Mouse (Mus musculus) left cerebral cortex, postnatal 10 days (tissue): ENCODE data around the gene Fiz1. TPM values are rescaled to one million over a fixed set of nuclear protein-coding genes. Genes with fewer than 3 reads are reported as not detected.
A peak's percentile ranks its signal among the peaks of the same experiment; 100 is the strongest.
"Not testable (repeated sequence)": the region's sequence is repeated elsewhere in the genome, so short reads cannot be mapped to it uniquely, and the experiment has no call there.

Experiments used
- DNase-seq, 2 experiments: peaks; one replicate each; pipeline ENCODE4 v3.0.0; 2021 to 2022; ENCODE audit warnings: low spot score in 2 of 2, mixed read lengths in 1 of 2; ENCODE audit errors: extremely low spot score in 1 of 2
- intact Hi-C: fragments of 180-260 bp; cut with DNase I; formaldehyde crosslinking; loops from one replicate; pipeline ENCODE4 v1.15.1; 2025
- total RNA-seq, 2 experiments: library from RNA; stranded (reverse); gene quantifications; 2 replicates each; pipeline ENCODE4 v1.2.3; 2021

Fiz1 gene
- total RNA-seq, 2 experiments from 2014 or later: 22.0 to 23.7 TPM

DNA sequence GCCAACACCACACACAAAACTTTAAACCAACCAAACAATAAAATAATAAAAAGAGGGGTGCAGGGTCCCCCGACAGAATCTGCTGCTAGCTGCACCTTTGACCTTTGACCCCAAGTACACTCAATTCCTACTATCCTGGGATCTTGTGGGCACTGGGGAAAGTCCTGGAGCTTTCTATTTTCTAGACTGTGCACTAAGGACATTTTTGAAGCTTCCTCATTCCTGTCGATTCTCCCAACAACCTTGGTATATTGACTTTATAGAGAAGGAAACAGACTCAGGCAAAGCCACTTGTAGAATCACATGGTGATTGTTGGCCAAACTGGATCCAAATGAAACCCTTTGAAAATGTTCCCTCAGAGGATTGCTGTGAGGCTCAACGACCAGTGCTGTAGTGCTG is 1.6 kb upstream of the Fiz1 start:
- intact Hi-C loops: no loop called here

DNA sequence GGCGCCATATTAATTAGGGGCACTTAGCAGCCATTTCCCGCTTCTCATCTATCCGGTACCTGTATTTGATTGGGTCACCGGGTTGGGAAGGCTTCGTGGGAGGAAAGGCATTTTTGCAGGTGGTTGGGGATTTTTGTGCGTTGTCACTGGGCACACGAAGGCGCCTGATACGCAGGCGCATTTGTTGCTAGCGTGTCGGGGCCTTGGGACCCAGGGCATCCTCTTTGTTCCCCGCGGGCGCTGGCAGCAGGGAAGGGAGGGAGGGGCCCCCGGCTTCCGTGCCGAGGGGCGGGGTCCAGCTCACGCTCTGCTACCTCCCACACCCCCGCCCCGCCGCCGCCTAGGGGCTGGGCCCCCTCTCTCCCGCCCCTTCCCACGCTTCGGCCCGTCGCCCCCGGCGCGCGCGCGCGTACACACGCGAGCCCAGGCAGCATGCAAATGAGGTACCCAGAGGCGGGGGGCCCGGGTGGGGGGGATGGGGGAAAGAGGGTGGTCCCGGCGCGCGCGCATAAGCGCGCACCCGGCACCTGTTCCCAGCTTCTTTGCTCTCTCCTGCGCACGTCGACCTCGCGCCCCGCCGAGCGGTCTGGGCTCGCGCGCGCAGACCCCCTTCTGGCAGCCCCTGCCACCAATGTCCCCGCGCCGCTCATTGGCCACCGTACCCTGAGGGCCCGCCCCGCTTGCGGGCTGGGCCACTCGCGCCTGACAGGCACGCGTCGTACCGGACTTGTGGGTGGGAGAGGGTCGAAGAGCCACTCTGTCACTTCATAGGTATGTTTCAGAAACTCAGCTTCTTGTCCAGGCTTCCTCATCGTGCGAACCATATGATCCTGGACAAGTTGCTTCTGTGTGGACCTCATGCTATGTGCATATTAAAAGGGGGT is 863 bp upstream of the Fiz1 start, which contains the start of gene Gm44973:
TSS of gene Gm44973 (plus strand) at position 379 of the 884 bp plus-strand sequence.
- DNase-seq: peak; percentile 89 to 99
- intact Hi-C loops: no loop called here

More for the DNA sequence above, 1.6 kb upstream of the Fiz1 start:
- DNase-seq: no peak

DNA sequence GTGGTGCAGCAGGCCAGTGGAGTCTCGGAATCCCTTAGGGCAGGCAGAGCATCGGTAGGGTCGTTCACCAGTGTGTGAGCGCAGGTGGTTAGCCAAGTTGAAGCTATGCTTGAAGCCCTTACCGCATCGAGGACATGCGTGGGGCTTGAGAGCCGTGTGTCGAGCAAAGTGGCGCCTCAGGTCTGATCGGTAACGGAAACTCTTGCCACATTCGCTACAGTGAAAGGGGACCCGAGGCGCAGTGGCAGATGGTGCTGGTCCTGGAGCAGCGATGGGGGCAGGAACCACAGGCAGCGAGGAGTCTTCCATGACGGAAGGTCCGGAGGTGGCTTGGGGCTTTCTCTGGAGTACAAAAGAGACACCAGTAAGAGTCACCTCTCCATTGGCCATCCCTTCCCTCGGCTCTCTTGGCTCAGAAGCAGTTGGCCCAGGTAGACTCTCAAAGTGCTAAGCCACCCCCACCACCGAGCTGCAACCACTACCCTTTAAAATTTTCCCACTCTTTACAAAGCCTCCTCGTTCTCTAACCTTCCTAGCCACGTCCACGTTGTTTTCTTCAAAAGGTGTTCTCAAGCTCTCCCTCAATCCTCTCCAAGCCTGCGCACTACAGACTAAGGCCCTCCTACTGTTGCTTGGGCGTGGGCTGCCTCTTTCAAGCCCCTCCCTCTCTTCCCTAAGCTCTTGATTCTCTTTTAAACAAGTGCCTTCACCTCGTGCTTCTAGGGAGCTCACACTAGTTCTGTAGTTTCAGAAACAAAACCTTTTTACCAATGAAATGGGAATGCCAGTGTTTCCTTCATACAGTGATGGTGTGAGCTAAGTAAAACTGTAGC is 1.6 kb downstream of the Fiz1 start:
- peak in 1 of 2 experiments; percentile 33 for DNase-seq
- intact Hi-C loops: no loop called here

DNA sequence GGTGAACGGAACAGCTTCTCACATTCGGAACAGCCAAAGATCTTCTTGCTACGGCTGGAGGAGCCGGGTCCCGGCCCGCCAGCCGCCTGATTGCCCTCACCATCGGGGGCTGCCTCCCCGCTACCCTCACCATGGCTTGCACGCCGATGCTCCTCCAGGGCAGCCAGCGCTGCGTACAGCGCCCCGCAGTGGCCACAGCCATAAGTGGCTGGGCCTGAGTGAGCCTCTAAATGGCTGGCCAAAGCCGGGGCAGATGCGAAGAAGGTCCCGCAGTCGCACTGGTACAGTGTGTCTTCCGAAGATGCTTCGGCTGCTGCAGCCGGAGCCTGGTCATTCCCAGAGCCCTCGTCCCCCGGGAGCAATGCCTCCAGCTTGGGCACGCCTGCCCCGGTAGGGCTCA is 6.3 kb downstream of the Fiz1 start:
- no peak for DNase-seq
- intact Hi-C loops: no loop called here

DNA sequence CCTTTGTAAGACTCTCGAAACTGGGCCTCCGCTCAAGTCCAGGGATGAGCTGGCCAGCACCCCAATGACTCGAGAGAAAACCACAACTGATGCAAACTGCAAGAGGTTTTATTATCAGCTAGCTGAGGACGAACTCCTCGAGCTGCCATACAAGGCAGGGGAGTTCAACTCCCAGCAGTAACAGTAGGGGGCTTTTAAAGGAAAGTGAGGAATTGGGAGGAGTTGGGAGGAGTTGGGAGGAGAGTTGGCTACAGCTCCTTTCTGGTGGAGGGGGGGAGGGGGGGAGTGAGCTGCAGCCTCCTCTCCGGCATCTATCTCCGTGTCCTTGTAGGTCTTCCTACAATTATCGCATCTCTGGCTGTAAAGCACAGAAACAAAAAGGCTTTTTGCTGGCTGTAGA is 11.6 kb downstream of the Fiz1 start:
- intact Hi-C loops: not testable (repeated sequence)

DNA sequence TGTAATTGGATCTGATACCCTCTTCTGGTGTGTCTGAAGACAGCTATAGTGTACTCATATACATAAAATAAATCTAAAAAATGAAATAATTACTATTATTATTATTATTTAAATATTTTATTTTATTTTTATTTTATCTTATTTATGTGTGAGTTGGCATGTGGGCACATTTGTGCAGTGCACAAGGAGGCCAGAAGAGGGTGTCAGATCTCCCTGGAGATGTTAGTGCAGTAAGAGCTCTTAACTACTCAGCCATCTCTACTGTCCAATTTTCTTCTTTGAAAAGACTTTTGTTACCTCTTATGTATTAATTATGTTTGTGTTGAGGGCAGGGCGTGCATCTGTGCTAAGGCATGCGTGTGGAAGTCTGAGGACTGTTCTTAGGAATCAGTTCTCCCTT is 14.6 kb downstream of the Fiz1 start:
- intact Hi-C loops: no loop called here
- no peak for DNase-seq

More for the DNA sequence above, 11.6 kb downstream of the Fiz1 start:
- not testable (repeated sequence) for DNase-seq

DNA sequence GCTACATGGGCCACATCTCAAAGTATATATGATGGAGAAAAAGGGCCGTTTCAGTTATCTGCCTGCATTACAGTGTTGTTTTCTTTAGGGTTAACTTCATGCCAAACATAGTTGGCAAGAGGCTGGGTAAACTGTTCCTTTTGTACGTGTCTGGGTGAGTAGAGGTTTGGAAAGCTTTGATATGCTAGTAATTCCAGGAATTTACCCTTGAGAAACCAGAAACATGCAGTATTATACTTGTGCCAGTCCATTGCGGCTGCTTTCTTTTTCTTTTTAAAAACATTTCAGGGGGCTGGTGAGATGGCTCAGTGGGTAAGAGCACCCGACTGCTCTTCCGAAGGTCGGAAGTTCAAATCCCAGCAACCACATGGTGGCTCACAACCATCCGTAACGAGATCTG is 17.6 kb downstream of the Fiz1 start:
- intact Hi-C loops: no loop called here
- DNase-seq: no peak

DNA sequence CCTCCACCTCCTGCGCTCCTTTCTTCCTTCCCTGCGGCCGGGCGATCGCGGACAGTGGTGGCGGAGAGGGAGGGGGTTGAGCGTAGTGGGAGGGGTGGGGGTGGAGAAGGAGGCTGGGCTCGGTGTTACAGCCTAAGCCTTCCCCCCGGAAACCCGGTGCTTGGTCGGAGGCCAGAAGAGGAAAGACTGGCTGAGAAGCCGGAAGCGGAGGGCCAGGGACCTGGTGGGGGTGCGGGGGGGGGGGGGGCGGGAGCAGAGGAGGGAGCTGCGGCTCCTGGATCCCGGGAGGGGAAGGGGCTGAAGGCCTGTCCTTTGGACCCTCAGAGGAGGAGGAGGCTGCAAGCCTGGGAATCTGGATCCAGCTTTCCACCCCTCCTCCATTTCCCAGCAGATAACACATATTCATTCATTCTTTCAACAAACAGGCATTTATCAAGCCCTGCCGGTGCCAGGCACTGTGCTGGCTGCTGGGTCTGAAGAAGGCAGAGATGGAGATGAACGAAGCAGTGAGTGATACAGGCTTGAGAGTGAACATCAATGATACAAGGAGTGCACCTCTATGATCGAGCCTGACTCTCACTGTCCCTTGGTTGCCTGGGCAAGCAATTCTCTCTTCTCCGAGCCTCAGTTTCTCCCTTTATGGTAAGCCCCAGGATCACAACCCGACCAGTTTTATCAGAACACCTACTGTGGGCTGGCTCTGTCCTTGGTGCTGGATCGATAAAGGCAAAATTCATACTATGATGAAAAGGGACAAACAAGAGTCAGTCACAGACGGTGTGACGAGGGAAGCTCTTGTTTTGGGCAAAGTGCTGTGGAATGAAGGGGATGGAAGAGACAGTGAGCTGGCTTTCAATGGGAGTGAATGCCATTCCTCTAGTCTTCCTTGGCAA is 18.2 kb downstream of the Fiz1 start, which contains the start of gene Zfp579:
TSS of gene Zfp579 (minus strand) at position 156 of the 893 bp plus-strand sequence.
- intact Hi-C loops: no loop called here

DNA sequence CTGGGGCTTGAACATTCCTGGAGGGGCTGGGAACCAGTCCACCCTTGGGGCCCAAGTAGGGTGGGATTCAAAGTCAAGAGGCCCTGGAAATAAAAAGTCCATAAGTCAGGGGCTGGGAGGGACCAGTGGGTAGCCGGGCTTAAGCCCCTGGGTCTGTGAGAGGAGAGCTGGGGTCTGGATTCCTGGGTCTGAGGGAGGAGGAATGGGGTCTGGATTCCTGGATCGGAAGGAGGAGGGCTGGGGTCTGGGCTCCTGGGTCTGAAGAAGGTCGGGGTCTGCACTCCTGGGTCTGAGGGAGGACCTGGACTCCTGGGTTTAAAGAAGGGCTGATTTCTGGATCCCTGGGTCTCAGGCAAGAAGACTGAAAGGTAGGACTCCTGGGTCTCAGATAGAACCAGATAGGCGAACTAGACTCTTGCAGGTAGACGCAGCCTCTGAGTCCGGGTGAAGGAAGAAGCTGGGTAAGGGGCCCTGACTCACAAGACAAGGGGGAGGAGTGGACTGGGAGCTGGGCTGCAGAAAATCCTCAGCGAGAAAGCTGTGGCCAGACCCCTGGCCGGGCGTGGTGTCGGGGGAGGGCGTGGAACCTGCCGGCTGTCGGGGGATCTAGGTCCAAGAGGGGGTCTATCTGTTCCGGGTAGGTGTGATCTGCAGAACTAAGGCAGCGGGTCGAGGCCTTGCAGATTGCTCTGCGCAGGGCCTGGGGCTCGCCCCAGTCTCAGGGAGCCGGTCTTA is 19.1 kb downstream of the Fiz1 start:
- no peak for DNase-seq
- intact Hi-C loops: no loop called here

More for the DNA sequence above, 18.2 kb downstream of the Fiz1 start, which contains the start of gene Zfp579:
- DNase-seq: peak; percentile 93 to 96

DNA sequence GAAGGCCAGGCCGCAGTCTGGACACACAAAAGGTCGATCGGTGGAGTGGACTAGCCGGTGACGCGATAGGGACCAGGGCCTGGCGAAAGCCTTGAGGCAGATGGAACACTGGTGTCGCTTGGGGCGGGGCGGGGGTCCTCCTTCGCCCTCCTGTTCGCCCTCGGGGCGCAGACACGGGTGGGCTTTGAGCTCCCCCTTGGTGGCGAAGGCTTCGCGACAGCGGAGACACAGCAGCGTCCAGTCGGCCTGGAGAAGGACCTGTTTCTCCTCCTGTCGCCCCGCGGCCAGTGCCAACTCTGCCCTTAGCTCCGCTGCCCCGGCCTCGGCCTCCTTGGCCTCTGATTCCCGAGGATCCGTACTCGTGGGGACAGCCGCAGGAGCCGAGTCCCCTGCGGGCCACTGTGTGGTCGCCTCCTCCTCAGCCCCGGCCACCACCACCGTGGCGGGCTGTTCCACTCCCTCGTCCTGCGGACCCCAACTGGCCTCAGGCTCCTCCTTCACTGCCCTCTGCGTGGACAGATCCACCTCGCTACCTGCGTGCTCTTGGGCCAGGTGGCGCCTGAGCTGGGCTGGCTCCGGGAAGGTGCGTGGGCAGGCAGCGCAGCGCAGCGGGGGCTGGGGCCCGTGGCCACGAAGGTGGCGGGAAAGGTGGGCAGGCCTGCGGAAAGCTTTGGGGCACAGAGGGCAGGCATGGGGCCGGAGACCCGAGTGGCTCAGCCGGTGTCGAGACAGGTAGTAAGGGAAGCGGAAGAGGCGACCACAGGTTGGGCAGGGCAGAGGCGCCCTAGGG is 20.3 kb downstream of the Fiz1 start:
- intact Hi-C loops: no loop called here
- peak in 1 of 2 experiments; percentile 51 for DNase-seq

DNA sequence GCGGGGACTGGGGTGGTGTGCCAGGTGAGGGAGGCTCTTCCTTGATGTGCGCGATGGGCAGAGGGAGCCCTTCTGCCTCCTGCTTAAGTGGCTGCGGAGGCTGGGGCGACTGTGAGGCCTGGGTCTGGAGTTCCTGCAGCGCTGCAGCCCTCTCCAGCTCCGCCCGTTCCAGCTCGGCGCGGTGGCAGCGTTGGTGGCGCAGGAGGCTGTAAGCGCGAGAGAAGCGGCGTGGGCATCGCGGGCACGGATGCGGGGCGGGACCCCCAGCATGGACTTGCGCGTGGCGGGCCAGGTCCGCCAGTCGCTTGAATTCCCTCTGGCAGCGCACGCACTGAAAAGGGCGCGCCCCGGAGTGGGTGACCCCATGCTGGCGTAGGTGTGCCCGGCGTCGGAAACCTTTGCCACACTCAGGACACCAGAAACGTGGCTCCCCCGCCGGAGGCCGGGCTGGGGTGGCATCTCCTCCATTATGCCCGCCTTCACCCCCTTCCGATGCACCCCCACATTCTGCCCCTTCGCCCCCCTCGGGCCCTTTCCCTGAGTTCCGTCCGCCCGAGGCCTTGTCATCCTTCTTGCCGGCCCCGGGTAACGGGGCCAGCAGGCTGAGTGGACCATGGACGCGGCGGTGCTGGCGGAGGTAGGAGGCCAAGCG is 21.0 kb downstream of the Fiz1 start:
- intact Hi-C loops: no loop called here
- DNase-seq: no peak

DNA sequence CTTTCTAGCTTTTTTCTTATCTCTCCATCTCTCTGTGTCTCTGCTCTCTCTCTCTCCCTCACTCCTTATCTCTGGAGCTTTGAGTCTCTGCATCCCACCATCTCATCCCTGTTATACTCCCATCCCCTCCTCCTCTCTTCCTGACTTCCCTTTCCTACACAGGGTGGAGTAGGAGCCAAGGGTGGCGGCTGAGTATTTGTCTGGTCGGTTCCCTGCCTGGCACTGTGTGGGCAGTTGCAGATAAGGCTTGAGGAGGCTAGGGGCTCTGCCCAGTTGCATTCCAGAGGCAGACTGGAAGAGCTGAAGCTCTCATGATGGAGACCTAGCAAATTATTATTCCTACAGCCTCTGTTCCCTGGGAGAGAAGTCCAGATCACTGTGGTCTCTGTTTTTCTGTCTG is 26.2 kb downstream of the Fiz1 start:
- intact Hi-C loops: no loop called here
- no peak for DNase-seq

DNA sequence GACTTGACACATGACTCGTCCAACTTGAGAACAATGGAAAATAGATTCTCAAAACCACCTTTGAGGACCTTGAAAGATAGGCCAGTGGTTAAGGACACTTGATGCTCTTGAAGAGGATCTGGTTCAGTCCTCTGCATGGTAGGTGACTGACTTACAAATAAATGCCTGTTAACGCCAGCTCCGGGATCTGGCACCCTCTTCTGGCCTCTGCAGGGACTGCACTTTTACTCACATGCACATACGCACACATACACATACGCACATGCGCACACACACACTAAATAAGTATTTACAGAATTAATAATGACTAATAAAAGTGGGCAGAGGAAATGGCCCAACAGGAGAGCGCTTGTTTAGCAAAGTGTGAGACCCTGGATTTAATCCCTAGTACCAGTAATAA is 37.7 kb downstream of the Fiz1 start:
- intact Hi-C loops: no loop called here

DNA sequence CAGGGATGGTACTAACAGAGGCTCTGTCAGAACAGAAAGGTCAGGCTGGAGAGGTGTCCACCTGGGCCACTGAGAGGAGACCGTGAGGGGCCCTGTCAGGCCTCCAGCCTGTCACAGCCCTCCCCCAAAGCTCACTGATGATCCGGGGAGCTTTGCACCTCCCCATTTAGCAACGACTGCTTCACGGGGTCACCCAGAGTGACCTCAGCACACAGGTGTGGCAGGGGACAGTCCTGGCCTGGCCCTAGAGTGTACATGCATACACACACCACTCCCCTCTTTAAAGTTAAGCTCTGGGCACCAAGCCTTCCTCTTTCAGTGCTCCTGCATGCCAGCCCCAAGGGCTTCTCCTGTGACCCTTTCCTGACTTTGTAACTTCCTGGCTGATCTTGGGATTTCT is 39.0 kb downstream of the Fiz1 start:
- DNase-seq: no peak
- intact Hi-C loops: no loop called here

More for the DNA sequence above, 37.7 kb downstream of the Fiz1 start:
- no peak for DNase-seq

DNA sequence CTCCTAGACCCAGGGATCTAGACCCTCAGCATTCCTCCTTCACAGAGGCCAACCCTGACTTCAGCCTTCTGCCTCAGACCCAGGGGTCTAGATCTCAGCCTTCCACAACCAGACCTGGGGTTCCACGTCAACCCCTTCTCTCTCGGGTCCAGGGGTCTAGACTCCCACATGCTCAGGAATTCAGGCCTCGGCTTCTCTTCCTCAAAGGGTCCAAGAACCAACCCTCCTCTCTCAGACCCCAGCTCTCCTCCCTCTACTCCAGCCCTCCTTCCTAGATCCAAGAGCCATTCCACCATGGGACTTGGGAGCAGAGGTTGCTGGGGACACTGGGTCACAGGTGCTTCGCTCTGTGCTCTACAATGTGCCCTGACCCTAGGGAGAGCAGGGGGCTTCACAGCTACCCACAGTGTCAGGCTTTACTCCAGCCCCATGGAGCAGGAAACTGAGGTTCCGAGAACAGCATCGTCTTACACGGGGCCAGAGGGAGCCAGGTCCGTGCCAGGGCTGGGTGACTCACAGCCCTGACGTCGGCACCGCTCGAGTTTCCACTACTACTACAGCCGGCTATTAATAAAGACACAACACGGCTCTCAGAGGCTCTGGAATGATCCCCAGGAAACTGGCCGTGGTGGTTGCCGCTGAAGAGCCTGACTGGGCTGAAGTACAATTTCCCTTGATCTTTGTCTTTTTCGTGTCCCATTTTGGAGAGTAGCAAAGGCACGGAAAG is 42.0 kb downstream of the Fiz1 start:
- DNase-seq: no peak
- intact Hi-C loops: no loop called here

DNA sequence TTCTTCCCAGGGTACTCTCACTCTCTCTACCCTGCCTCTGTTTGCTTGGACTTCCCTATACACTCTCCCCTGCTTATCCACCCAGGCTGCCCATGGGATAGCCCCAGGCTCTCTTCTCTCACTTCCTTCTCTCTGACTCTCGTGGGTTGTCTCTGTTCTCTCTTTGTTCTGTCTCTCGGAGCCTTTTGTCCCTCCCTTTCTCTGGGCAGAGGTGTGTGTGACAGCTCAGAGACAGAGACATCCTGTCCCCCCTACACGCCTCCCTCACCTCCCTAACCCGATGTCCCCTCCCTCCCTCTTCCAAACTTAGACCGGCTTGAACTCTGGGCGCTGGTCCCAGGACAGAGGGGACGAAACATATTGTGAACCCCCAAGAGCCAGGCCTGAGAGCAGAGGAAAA is 42.8 kb downstream of the Fiz1 start:
- intact Hi-C loops: no loop called here
- DNase-seq: no peak
